Mouse (Mus musculus) spleen, postnatal 36 days (tissue): ENCODE data around the gene Lbx2.

ENCODE experiments used
- DNase-seq, 2 experiments: peaks; one replicate each; pipeline ENCODE4 v3.0.0; 2022; ENCODE audit warnings: low spot score in 2 of 2, mixed read lengths in 1 of 2

Lbx2 gene

DNA sequence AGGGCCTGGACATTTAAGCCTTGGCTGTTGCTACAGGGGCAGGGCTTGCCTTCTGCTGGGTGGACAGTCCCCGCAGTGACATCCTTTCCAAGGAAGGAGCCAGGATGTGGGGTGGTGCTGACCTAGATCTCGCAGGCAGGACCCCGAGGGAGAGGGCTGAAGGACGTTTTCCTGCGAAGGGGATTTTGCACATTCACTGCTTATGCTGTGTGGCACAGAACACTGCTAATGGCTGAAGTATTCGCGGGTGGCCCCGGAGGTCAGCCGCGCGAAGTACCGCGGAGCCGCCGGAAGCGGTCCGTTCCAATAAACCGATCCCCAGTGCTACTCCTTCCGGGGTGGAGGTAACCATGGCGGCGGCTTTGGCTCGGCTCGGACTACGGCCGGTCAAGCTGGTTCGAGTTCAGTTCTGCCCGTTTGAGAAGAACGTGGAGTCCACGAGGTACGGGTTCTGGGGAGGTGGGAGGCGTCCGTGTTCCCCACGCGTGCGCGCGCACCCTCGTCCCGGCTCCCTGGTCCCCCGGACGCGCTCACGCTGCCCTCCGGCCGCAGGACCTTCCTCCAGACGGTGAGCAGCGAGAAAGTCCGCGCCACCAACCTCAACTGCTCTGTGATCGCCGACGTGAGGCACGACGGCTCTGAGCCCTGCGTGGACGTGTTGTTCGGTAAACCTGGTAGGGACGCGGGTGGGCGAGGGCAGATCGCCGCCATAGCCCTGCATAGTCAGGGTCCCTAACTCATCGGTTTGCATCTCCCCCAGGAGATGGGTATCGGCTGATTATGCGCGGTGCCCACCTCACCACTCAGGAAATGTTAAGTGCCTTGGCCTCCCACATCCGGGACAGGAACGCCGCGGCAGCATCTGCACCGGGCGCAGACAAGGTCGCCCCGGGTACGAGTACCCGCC is 22.8 kb downstream of the Lbx2 start, which contains the start of gene Mrpl53:
TSS of gene Mrpl53 (plus strand) at position 279 of the 907 bp plus-strand sequence.
- peak; percentile 74 to 77 for DNase-seq

DNA sequence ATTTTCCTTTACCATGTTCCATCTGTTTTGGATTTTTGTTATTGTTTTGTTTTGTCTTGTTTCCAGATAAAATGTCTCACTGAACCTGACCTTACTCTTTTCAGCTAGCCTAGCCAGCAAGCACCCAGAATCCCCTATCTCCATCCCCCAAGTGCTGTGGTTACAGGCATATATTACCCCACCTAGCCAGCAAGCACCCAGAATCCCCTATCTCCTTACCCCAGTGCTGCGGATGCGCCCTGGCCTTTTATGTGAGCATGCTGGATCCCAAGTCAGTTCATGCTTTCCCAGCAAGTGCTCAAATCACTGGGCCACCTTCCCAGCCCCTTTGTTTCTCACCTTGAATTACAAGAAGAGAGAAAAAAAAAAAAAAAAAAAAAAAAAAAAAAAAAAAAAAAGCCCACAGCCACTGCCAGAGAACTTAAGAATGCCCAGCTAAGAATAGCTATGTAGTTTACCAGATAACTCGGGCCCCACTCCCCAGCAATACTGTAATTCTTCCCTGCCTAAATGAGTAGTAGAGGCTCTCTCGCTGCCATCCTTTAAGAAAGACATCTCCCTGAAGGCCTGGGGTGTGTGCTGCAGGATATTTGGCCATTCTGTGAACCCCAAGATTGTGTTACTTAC is 25.5 kb downstream of the Lbx2 start:
- DNase-seq, result no peak

DNA sequence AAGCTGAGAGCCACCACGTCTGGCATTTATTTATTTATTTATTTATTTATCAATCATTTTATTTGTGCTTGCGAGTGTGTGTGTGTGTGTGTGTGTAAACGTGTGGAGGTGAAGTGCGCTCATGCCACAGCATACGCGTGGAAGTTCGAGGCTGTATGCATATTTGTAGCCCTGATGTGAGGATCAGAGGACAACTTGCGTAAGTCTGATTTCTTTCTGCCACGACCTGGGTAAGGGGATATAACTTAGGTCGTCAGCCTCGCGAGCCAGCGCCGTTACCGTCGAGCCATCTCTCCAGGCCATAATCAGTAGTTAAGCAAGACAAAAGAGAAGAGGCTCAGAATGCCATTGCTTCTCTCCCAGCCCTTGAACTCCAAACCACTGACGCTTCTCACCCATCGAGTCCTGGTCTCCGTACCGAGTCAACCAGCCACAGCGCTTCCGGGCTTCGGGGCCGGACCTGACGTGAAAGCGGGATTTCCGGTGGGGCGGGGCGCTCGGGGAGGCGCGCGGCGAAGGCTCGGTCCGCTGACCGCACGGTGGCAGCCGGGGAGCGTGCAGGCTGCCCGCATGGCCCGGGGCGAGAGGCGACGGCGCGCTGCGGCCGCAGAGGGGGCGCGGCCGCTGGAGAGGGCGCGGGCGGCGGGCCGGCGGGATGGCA is 29.0 kb downstream of the Lbx2 start, which contains the start of gene Mogs:
TSS of gene Mogs (plus strand) at position 486 of the 661 bp plus-strand sequence.
- peak; percentile 94 to 95 for DNase-seq

DNA sequence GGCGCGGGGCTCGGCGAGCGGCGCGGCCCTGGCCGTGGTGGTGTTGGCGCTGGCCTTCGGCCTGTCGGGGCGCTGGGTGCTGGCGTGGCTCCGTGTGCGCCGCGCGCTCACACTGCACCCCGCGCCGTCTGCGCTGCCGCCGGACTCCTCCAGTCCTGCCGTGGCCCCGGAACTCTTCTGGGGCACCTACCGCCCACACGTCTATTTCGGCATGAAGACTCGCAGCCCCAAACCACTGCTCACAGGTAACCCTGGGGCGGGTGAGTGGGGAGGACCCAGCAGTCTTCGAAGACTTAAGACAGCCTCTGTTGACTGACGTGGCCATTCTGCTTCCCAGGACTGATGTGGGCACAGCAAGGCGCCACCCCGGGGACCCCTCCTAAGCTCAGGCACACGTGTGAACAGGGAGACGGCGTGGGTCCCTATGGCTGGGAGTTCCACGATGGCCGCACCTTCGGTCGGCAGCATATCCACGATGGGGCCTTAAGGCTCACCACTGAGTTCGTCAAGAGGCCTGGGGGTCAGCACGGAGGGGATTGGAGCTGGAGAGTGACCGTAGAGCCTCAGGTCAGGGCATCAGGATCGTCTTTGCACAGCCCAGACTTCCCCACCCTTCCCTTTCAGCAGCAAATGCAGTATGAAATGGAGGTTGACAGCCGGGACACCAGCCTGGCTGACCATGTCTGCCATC is 29.7 kb downstream of the Lbx2 start:
- DNase-seq, result no peak

DNA sequence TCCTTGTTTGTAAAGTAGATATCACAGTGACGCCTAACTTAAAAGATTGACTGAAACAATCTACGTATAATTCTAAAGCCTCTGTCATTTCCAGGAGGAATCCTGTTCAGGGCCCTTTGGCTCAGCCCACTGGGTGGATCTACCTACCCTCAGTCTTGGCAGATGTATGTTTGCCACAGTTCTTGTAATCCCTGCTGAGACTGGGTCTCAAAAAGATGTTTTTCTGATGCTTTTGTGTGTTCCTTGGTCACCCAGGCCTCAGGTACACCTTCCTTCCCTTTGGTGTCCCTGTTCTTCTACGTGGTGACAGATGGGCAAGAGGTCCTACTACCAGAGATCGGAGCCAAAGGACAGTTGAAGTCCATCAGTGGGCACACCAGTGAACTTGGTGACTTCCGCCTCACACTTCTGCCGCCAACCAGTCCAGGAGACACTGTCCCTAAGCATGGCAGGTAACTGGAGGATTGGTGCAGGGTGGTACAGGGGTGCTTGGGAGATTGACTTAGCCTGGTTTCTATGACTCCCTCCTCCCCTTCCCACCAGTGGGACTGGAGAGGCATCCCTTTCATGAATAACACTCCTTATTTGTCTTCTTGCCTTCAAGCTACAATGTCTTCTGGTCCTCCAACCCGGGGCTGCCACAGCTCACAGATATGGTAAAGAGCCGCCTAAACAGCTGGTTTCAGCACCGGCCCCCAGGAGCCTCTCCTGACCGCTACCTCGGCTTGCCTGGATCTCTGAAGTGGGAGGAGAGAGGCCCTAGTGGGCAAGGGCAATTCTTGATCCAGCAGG is 30.4 kb downstream of the Lbx2 start:
- no peak for DNase-seq

DNA sequence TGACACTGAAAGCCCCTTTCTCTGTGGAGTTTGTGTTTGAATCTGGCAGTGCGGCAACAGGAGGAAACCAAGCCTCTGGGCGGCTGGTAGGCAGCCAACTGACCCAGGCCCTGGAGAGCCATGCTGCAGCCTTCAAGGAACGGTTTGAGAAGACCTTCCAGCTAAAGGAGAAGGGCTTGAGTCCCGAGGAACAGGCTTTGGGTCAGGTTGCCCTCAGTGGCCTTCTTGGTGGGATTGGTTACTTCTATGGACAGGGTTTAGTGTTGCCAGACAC is 30.9 kb downstream of the Lbx2 start:
- DNase-seq, result no peak

DNA sequence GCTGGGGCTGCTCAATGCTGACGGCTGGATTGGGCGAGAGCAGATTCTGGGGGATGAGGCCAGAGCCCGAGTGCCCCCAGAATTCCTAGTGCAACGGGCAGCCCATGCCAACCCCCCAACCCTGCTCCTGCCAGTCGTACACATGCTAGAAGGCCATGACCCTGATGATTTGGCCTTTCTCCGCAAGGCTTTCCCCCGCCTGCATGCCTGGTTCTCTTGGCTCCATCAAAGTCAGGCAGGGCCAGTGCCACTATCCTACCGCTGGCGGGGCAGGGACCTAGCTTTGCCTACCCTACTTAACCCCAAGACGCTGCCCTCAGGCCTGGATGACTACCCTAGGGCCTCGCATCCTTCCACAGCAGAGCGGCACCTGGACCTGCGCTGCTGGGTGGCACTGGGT is 31.4 kb downstream of the Lbx2 start:
- no peak for DNase-seq

DNA sequence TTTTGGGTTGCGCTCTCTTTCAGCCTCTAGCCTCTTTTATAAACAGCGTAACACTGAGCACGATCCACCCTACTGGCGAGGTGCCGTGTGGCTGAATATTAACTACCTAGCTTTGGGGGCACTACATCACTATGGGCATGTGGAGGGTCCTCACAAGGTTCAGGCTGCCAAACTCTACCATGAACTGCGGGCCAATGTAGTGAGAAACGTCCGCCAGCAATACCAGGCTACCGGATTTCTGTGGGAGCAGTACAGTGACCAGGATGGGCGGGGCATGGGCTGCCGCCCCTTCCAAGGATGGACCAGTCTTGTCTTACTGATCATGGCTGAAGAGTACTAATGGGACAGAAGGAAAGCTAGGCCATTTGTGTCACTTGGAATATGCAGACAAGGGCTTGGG is 32.2 kb downstream of the Lbx2 start:
- no peak for DNase-seq

DNA sequence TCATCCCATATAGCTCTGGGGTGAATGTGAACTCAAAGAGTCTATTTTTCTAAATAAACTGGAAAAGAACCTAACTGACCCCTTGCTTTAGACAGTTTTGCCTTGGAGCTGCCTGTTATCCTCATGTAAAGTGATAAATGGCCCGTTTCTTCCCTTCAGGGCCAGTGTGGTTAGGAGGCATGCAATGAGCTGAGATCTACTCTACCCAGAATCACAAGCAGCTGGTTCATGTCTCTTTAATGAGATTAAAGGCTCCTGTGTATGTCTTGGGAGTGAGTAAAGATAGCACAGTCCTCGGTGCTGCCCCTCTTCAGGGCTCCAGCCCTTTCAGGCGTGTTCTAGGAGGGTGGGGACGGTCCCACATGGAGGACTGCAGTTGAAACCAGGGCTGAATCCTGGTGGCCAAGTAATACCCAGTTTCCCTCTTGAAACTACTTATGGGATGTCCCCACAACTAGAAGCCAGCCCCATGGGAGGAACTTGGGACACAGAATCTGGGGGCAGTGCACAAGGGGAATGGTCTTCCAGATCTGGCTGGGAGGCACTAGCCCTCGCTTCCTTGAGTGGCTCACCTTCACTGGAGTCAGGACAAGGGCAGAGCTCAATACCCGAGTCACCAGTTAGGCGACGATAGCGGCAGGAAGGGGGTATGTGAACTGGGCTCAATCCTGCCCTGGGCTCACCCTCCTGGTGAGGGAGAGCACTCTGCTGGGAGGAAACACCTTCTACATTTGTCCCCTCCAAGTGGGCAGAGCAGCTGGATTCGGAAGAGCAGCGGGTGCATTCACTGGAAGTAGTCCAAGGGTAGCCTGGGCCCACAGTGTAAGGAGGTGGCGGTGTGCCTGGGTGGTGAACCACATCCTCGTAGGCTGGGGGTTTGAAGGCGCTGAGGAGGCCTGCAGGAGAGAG is 32.9 kb downstream of the Lbx2 start:
- no peak for DNase-seq

DNA sequence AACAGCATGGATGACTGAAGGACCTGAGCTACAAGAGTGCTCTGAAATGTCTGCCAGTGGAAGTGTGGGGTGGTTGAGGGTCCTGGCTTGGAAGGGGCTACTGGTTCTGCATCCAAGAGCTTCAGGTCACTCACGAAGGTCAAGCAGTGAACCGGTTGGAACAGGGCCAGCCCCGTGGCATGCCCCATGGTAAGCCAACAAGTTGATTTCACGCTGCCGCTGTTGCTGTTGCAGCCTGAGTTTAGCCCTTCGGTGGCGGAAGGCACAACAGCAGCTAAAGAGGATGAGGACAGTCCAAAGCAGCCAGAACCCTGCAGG is 33.5 kb downstream of the Lbx2 start:
- no peak for DNase-seq

DNA sequence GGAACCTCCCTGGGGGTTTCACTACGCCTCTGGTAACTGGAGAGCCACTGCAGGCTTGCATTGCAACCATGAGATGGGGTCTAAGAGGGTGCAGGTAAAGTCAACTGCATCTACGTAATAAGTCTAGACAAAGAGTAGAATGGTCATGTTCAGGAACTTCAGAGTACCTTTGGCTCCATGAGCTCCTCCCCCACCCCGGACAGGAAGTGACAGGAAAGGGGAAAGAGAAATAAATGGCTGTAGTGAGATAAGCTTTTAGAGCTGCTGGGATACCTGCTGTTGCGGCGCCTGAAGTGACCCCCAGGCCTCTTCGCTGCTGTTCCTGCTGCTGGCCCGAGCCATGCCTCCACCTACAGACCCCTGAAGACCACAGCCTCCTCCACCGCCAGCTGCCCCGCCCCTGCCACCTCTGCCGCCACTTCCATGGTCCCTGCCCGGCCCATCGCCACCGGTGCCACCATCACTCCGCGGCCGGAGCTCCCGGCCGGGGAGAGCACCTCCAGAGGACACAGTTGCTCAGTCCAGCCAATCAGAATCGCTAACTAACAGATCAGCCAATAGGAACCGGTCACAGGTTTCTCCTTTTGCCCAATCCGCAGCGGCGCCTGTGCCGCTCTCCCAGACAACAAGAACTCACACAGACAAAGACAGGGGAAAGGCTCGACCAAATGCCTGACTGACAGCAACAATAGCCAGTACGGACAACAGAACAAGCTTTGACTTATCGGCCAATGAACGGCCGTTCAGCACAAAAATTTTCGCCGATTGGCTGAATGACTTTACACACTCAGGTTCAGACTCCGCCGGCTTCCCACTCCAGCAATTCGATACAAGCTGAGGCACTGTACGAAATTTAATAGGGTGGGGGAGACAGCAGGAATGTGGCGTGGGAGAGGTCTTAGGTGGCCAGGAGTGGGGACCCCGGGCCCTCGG is 35.0 kb downstream of the Lbx2 start, which contains the start of gene Wbp1:
TSS of gene Wbp1 (minus strand) at position 630 of the 933 bp plus-strand sequence.
- DNase-seq, result peak; percentile 97 to 98

DNA sequence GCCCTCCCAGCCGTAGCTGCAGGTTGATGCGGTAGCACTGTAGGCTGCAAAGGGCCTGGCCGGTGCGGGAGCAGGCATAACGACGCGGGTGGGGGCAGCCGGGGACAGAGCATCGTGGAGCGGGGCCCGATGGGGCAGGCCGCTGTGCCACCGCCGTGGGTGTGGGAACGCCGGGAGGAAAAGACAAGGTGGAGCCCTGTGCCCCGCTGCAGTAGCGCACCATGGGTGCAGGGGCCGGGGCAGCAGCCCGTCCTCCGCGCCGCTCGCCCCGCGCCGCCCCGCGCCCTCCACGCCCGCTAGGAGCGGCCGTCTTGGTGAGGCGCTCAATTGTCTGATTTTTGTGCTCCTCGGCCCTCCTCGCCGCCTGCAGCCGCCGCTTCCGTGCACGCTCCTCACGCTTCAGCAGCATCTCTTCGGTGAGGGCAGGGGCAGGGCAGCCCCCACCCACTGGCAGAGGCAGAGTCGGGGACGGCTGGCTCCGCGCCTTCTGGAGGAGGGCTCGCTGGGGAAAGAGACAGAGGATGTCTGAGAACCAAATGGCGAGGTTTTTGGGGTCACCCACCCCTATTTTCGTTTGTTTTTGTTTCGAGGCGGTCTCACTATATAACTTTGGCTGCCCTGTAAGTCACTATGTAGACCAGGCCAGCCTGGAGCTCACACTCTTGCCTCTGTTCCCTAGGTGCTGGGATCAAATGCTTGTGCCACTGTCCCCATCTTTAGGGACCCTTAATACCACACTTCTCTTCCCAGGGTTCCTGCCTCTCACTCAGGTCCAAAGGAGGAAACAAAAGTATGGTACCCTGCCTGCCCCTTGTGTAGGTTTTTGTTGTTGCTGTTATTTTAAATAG is 35.9 kb downstream of the Lbx2 start:
- no peak for DNase-seq

DNA sequence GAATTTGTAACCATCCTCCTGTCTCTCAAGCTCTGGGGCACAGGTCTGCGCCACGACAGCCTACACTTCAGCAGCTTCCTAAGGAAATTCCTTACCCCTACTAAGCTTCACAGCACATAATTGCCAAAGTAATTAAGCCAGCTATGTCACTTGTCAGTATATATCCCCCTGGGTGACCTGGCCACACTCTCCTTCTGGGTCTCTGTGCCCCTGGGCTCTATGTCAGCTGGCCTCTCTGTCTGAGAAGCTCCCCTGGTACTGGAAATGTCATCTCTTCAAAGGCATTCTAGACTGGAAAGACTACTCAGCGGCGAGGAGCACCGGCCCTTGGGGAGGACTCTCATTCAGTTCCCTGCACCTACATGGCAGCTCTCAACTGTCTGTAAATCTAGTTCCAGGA is 36.8 kb downstream of the Lbx2 start:
- DNase-seq, result no peak

DNA sequence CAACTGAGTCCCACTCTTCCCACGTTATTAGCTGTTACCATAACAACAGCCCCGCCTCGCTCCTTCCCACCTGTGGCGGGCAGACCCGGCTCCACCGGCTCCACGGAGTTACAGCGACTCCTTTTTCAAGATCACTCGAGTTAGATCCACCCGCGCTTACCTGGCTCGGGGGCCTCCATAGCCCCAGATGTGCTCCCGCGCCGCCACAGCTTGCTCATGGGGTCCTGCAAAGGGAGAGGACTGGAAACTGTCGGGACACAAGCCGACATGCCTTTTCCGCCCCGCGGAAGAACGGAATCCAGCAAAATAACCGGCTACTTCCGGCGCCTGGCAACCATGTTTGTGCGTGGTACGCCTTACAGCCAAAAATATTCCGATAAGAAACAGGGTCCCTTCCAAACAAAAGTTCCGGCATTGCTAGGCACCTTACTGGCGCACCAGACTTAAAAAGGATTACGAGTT is 38.7 kb downstream of the Lbx2 start:
- DNase-seq, result peak; percentile 91 to 93

DNA sequence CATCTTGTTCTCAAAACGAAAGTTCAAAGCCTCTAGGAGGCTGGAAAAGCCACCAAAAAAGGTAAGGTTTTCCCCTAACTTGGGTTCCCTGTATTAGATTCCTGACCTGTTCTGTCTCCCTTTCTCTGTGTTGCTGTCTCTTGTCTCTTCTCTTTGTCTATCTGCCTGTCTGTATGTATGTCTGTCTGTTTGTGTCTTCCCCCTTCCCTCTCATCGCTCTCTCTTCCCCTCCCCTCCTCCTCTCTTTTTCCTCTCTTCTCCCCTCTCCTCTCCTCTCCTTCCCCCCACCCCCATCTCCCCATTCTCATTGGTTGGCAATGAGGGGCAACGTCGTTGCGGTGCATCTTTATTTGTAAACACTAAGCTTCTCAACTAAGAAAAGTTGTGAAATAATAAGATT is 39.2 kb downstream of the Lbx2 start, which contains the start of gene Ino80b:
TSS of gene Ino80b (minus strand) at position 101 of the 400 bp plus-strand sequence.
- DNase-seq, result no peak

DNA sequence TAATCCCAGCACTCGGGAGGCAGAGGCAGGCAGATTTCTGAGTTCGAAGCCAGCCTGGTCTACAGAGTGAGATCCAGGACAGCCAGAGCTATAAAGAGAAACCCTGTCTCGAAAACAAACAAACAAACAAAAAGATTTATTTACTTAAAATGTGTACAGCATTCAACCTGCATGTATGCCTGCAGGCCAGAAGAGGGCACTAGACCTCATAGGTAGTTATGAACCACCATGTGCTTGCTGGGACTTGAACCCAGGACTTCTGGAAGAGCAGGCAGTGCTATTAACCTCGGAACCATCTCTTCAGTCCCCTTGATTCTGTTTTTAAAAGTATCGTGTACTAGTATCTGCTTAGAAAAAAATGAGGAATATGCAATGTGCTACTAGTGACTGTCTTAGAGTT is 41.3 kb downstream of the Lbx2 start:
- no peak for DNase-seq

DNA sequence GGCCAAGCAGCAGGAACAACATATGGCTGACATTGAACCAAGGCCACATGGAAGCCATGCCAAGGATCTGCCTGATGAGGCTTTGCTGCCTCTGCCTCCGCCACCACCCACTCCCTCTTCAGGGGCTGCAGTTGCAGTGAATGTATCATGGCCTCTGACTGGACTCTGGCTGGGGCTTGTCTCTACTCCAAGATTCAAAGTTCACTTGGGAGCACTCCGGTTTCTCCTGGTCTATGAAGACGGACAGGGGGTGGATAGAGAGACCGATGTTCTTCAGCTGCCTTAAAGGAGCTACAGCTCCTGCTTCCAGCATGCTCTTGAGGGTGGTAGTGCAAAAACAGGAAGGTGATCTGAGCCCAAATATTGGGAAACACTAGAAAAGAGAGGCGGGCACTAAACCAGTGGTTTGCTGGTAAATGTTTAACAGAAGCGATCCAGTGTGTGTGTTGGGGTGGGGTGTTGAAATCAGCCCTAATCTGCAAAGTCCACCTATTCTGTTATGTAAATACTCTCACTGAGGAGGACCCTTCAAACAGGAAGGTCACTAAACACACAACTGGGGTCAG is 45.4 kb downstream of the Lbx2 start:
- no peak for DNase-seq
